Mouse (Mus musculus) brain, embryonic 14.5 days (tissue): ENCODE measurements around the gene Gsk3a. TPM values are rescaled to one million over a fixed set of nuclear protein-coding genes. Genes with fewer than 3 reads are reported as not detected.

ENCODE experiments used
- DNase-seq: peaks from one replicate; pipeline ENCODE4 v3.0.0-alpha.2; 2011; ENCODE audit warnings: low read depth
- CTCF ChIP-seq: fragments of 200-500 bp; IDR thresholded peaks from 2 replicates; pipeline ENCODE4 v1.5.1; 2012; ENCODE audit warnings: inconsistent platforms, mild to moderate bottlenecking, moderate library complexity, borderline replicate concordance; ENCODE audit not compliant: insufficient read depth, insufficient read length; ENCODE audit errors: extremely low read depth
- POLR2A ChIP-seq: fragments of 200-500 bp; IDR thresholded peaks from 2 replicates; pipeline ENCODE4 v1.6.1; 2012; ENCODE audit warnings: mild to moderate bottlenecking, inconsistent platforms, borderline replicate concordance; ENCODE audit not compliant: poor library complexity, insufficient read depth, insufficient read length, severe bottlenecking; ENCODE audit errors: extremely low read depth
- polyA plus RNA-seq: library from polyadenylated mRNA; depleted of rRNA; stranded (reverse); fragments of >200 nt; gene quantifications from 2 replicates; pipeline ENCODE4 v1.2.3, GENCODE M21; 2012; rRNA removed

The Gsk3a gene
- polyA plus RNA-seq, 1 experiment, result 224 TPM

GRCm38 (mm10) chr7:25181814-25182213, 55.8 kb downstream of the Gsk3a start:
- TF ChIP-seq POLR2A, result no peak
- no peak for TF ChIP-seq CTCF
- DNase-seq, result peak; percentile 55

GRCm38 (mm10) chr7:25181331-25181790, 56.3 kb downstream of the Gsk3a start:
- peak; percentile 68 for TF ChIP-seq CTCF
- TF ChIP-seq POLR2A, result no peak
- DNase-seq, result peak; percentile 40

GRCm38 (mm10) chr7:25180512-25180911, 57.1 kb downstream of the Gsk3a start:
- TF ChIP-seq POLR2A (no peak), CTCF (no peak)
- no peak for DNase-seq

GRCm38 (mm10) chr7:25179606-25180161, 58.0 kb downstream of the Gsk3a start, which contains the start of gene Pou2f2:
TSS of gene Pou2f2 (minus strand) at chr7:25179726.
- TF ChIP-seq POLR2A, result peak; percentile 81
- peak; percentile 40; the same call in 1 of the 2 replicates for TF ChIP-seq CTCF
- peak; percentile 97 for DNase-seq

GRCm38 (mm10) chr7:25178787-25179605, 58.7 kb downstream of the Gsk3a start:
- no peak for TF ChIP-seq CTCF
- TF ChIP-seq POLR2A, result peak; percentile 65
- peak; percentile 67 for DNase-seq

GRCm38 (mm10) chr7:25178317-25178716, 59.3 kb downstream of the Gsk3a start:
- no peak for TF ChIP-seq CTCF
- TF ChIP-seq POLR2A, result no peak

More at GRCm38 (mm10) chr7:25178317-25178716, 59.3 kb downstream of the Gsk3a start:
- DNase-seq, result peak; percentile 53

Other genes with a start within 250 kb of the Gsk3a start
- gene Atp1a3, start 231.9 kb downstream of the Gsk3a start, polyA plus RNA-seq, result 160 and 331 TPM in 2 replicates
- 155 and 186 TPM in 2 replicates for gene Grik5, start 165.5 kb downstream of the Gsk3a start, polyA plus RNA-seq
- gene Zfp574, start 165.3 kb downstream of the Gsk3a start, polyA plus RNA-seq, result 45.4 and 46.2 TPM in 2 replicates
- 44.6 and 57.5 TPM in 2 replicates for gene Pou2f2, start 58.1 kb downstream of the Gsk3a start, polyA plus RNA-seq
- gene Dedd2, start 17.2 kb downstream of the Gsk3a start, polyA plus RNA-seq, result 19.1 and 19.7 TPM in 2 replicates
- 9.0 and 10.0 TPM in 2 replicates for gene Zfp526, start 16.4 kb downstream of the Gsk3a start, polyA plus RNA-seq
- 20.2 and 28.4 TPM in 2 replicates for gene Erf, start 12.9 kb upstream of the Gsk3a start, polyA plus RNA-seq
- 107 and 149 TPM in 2 replicates for gene Cic, start 29.9 kb upstream of the Gsk3a start, polyA plus RNA-seq
- 640 and 871 TPM in 2 replicates for gene Pafah1b3, start 60.1 kb upstream of the Gsk3a start, polyA plus RNA-seq
- 2.8 and 2.9 TPM in 2 replicates for gene Prr19, start 63.6 kb upstream of the Gsk3a start, polyA plus RNA-seq
- 163 and 167 TPM in 2 replicates for gene Tmem145, start 68.3 kb upstream of the Gsk3a start, polyA plus RNA-seq
- 53.0 and 60.7 TPM in 2 replicates for gene Megf8, start 79.3 kb upstream of the Gsk3a start, polyA plus RNA-seq
- 1.2 TPM in 1 of 2 replicates, not detected in the other for gene Cnfn, start 131.9 kb upstream of the Gsk3a start, polyA plus RNA-seq
- gene Lipe, start 160.9 kb upstream of the Gsk3a start, polyA plus RNA-seq, result 12.0 and 13.0 TPM in 2 replicates
- gene Cxcl17, start 175.0 kb upstream of the Gsk3a start, polyA plus RNA-seq, result not detected in 2 replicates
- 0.87 and 1.1 TPM in 2 replicates for gene Ceacam1, start 239.8 kb upstream of the Gsk3a start, polyA plus RNA-seq